Mouse (Mus musculus): ENCODE measurements at regions not wholly inside any gene's neighbourhood (a gene's known extent, or its start where the extent isn't known, plus 50 kb on each side); places are given as distances from the start of the nearest gene placed in this dataset.
A peak's percentile ranks its signal among the peaks of the same experiment; 100 is the strongest.

- DNase-seq (ENCODE audit: low spot score) = no peak
Observed at GRCm38 (mm10) chr1:45575131-45575530, 72.0 kb upstream of the Col5a2 start.

GRCm38 (mm10) chr1:45580466-45580865 lies 77.4 kb upstream of the Col5a2 start:
- no peak for DNase-seq (ENCODE audit: low spot score)

- no peak for DNase-seq (ENCODE audit: low spot score)
Observed at GRCm38 (mm10) chr1:45587351-45588025, 84.4 kb upstream of the Col5a2 start.

GRCm38 (mm10) chr1:45597316-45597715 lies 94.2 kb upstream of the Col5a2 start:
- DNase-seq (ENCODE audit: low spot score) = no peak

- DNase-seq (ENCODE audit: low spot score) = no peak
Observed at GRCm38 (mm10) chr1:45599421-45599820, 96.3 kb upstream of the Col5a2 start.

GRCm38 (mm10) chr1:45600011-45600410 lies 96.9 kb upstream of the Col5a2 start:
- DNase-seq (ENCODE audit: low spot score) = no peak

GRCm38 (mm10) chr1:45605571-45605970 lies 102.5 kb upstream of the Col5a2 start:
- DNase-seq (ENCODE audit: low spot score) = no peak

- no peak for DNase-seq (ENCODE audit: low spot score)
Observed at GRCm38 (mm10) chr1:45608316-45608715, 105.2 kb upstream of the Col5a2 start.

GRCm38 (mm10) chr1:45619008-45619407 lies 115.9 kb upstream of the Col5a2 start:
- no peak for DNase-seq (ENCODE audit: low spot score)

- no peak for DNase-seq (ENCODE audit: low spot score)
Observed at GRCm38 (mm10) chr1:45625921-45626320, 122.8 kb upstream of the Col5a2 start.

- no peak for DNase-seq (ENCODE audit: low spot score)
Observed at GRCm38 (mm10) chr1:45626733-45627132, 123.7 kb upstream of the Col5a2 start.

- no peak for DNase-seq (ENCODE audit: low spot score)
Observed at GRCm38 (mm10) chr1:45627840-45628239, 124.8 kb upstream of the Col5a2 start.

- DNase-seq (ENCODE audit: low spot score) = no peak
Observed at GRCm38 (mm10) chr1:45647301-45647700, 144.2 kb upstream of the Col5a2 start.

GRCm38 (mm10) chr1:45653248-45653647 lies 141.7 kb upstream of the Wdr75 start:
- DNase-seq (ENCODE audit: low spot score) = no peak

- DNase-seq (ENCODE audit: low spot score) = no peak
Observed at GRCm38 (mm10) chr1:45663882-45664520, 131.0 kb upstream of the Wdr75 start.

- DNase-seq (ENCODE audit: low spot score) = peak; percentile 52
Observed at GRCm38 (mm10) chr1:45672443-45673156, 122.4 kb upstream of the Wdr75 start.

- no peak for DNase-seq (ENCODE audit: low spot score)
Observed at GRCm38 (mm10) chr1:45675771-45676439, 119.1 kb upstream of the Wdr75 start.

GRCm38 (mm10) chr1:45679964-45680709 lies 114.8 kb upstream of the Wdr75 start:
- no peak for DNase-seq (ENCODE audit: low spot score)

GRCm38 (mm10) chr1:45700893-45701292 lies 94.1 kb upstream of the Wdr75 start:
- DNase-seq (ENCODE audit: low spot score) = no peak

GRCm38 (mm10) chr1:45701516-45701915 lies 93.5 kb upstream of the Wdr75 start:
- DNase-seq (ENCODE audit: low spot score) = no peak

- no peak for DNase-seq (ENCODE audit: low spot score)
Observed at GRCm38 (mm10) chr1:45723369-45723768, 71.6 kb upstream of the Wdr75 start.

GRCm38 (mm10) chr1:45732958-45733357 lies 62.0 kb upstream of the Wdr75 start:
- DNase-seq (ENCODE audit: low spot score) = no peak

Data from testis, postnatal 14 days (tissue).